Mouse (Mus musculus) heart, postnatal 4 days (tissue): ENCODE data around the gene Ppp5c. TPM values are rescaled to one million over a fixed set of nuclear protein-coding genes. Genes with fewer than 3 reads are reported as not detected.
A peak's percentile ranks its signal among the peaks of the same experiment; 100 is the strongest.

Source experiments
- DNase-seq: peaks from one replicate; pipeline ENCODE4 v3.0.0; 2021
- total RNA-seq, 2 experiments: library from RNA; stranded (reverse); gene quantifications; 2 replicates each; pipeline ENCODE4 v1.2.3; 2021

The Ppp5c gene
- total RNA-seq = 100 to 1,000 TPM; 109 TPM

GRCm38 (mm10) chr7:17027588-17028343, at the start of gene Ppp5c:
Gene Ppp5c (minus strand): TSS chr7:17027924.
- peak; percentile 94 for DNase-seq

GRCm38 (mm10) chr7:17076542-17076941, 48.8 kb upstream of the Ppp5c start:
- DNase-seq = no peak

- peak; percentile 68 for DNase-seq
Observed at GRCm38 (mm10) chr7:17073904-17074615, 46.3 kb upstream of the Ppp5c start, which contains the start of gene Psg16. Gene Psg16 (plus strand): TSS chr7:17074040.

- no peak for DNase-seq
Observed at GRCm38 (mm10) chr7:17073513-17073903, 45.8 kb upstream of the Ppp5c start.

GRCm38 (mm10) chr7:17067651-17068050, 39.9 kb upstream of the Ppp5c start:
- DNase-seq = peak; percentile 23

GRCm38 (mm10) chr7:17067000-17067399, 39.3 kb upstream of the Ppp5c start:
- DNase-seq = no peak

- DNase-seq = peak; percentile 93
Observed at GRCm38 (mm10) chr7:17066412-17066811, 38.7 kb upstream of the Ppp5c start.

- DNase-seq = no peak
Observed at GRCm38 (mm10) chr7:17065620-17066019, 37.9 kb upstream of the Ppp5c start.

- no peak for DNase-seq
Observed at GRCm38 (mm10) chr7:17062845-17063244, 35.1 kb upstream of the Ppp5c start.

GRCm38 (mm10) chr7:17062389-17062788, 34.7 kb upstream of the Ppp5c start, which contains the start of gene Hif3a:
Gene Hif3a (minus strand): TSS chr7:17062427.
- DNase-seq = peak; percentile 69

GRCm38 (mm10) chr7:17060782-17061605, 33.3 kb upstream of the Ppp5c start:
- DNase-seq = peak; percentile 56

GRCm38 (mm10) chr7:17060031-17060781, 32.5 kb upstream of the Ppp5c start:
- peak; percentile 99 for DNase-seq

- DNase-seq = no peak
Observed at GRCm38 (mm10) chr7:17059463-17059844, 31.7 kb upstream of the Ppp5c start.

GRCm38 (mm10) chr7:17058816-17059462, 31.2 kb upstream of the Ppp5c start:
- peak; percentile 52 for DNase-seq

GRCm38 (mm10) chr7:17058071-17058689, 30.5 kb upstream of the Ppp5c start:
- DNase-seq = peak; percentile 89

- peak; percentile 57 for DNase-seq
Observed at GRCm38 (mm10) chr7:17056601-17057523, 29.1 kb upstream of the Ppp5c start.

GRCm38 (mm10) chr7:17056081-17056581, 28.4 kb upstream of the Ppp5c start:
- peak; percentile 85 for DNase-seq

- peak; percentile 4 for DNase-seq
Observed at GRCm38 (mm10) chr7:17055287-17055946, 27.7 kb upstream of the Ppp5c start.
